Mouse (Mus musculus) spleen, adult 2 months (tissue): ENCODE results near the gene Nnmt.

Experiments
- CTCF ChIP-seq: fragments of 200-500 bp; IDR thresholded peaks from 2 replicates; pipeline ENCODE4 v1.5.1; 2011; ENCODE audit warnings: mild to moderate bottlenecking, inconsistent platforms; ENCODE audit not compliant: insufficient read depth, insufficient read length, insufficient replicate concordance; ENCODE audit errors: extremely low read depth
- POLR2A ChIP-seq: fragments of 200-500 bp; IDR thresholded peaks from 2 replicates; pipeline ENCODE4 v1.6.1; 2011; ENCODE audit warnings: low read depth, low read length, inconsistent platforms

DNA sequence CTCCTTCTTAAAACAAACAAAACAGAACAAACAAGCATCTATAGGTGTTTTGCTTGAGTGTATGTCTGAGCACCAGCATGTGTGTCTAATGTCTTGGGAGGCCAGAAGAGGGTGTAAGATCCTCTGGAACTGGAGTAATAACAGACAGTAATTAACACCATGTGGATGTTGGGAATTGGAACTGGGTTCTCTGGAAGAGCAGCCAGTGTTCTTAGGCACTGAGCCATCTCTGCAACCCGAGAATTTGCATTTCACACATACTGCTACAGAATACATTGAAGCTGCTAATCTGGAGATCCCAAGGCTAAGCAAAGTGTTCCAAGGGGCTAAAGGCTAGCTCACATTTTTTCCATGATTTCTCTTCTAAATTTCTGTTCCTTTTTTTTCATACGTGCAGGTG is 4.9 kb downstream of the Nnmt start:
- no peak for TF ChIP-seq POLR2A
- no peak for TF ChIP-seq CTCF
